Mouse (Mus musculus) erythroblast, embryonic 14.5 days (primary cell): Measurements from ENCODE around the gene Thap11.

Source experiments
- GATA1 ChIP-seq: IDR thresholded peaks from 2 replicates; pipeline ENCODE4 v1.6.1; 2012; ENCODE audit warnings: low read length, inconsistent platforms, mixed read lengths
- TAL1 ChIP-seq: IDR thresholded peaks from 3 replicates; pipeline ENCODE4 v1.6.1; 2012; ENCODE audit warnings: low read length, inconsistent platforms, mixed read lengths

DNA sequence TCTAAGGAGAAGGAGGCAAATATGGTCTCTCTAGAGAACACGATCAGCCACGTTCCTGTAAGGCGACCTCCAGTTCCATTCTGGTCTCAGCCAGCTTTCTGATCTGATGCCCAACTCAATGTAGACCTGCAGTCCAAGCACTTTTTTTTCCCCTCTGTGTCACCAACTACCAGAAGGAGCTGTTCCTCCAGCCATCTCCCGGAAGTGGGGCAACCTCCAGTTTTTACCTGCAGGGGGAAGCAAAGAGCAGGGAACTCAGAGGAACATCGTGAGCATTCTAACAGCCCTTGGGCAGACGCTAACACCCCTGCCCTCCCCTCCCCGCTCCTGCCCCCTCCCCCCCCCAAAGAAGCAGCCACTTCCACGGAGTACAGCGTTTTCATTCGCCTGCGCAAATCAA is 19.6 kb upstream of the Thap11 start:
- TF ChIP-seq TAL1 (no peak), GATA1 (no peak)
